Mouse (Mus musculus): ENCODE results near the gene Dact3. TPM values are rescaled to one million over a fixed set of nuclear protein-coding genes. Genes with fewer than 3 reads are reported as not detected.

The Dact3 gene
- polyA plus RNA-seq, 1 experiment, result 9.2 TPM

DNA sequence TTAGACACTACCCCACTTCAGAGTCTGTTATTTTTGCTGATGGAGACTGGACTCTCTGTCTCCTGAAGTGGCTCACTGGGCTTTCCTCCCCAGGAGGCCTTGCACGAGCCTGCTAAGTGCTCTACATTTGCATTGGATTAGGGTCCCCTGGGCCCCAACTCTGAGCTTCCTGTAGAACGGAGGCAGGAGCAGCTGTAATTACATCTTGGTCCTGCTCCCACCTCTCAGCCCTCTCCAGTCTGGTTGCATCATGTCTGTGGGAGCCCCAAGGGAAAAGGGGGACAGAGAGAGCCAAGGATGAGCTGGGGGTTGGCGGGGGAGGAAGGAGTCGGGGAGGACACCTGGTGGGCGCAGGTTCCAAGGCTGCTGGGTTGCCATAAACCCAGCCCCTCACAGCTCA lies 25.4 kb downstream of the Dact3 start:
- Histone ChIP-seq H3K27ac (ENCODE audit: insufficient read depth, low read length) (no peak overlapping the region), H3K36me3 (ENCODE audit: control insufficient read depth, insufficient read depth, low read length) (no peaks in the 10 kb centered on the region), H3K27me3 (ENCODE audit: control insufficient read depth, insufficient read depth, low read length) (no peaks in the 10 kb centered on the region), H3K4me1 (ENCODE audit: control insufficient read depth, insufficient read depth, insufficient read length) (peaks cover 3% of the 10 kb centered on the region; the same call in 1 of the 2 replicates), H3K4me3 (ENCODE audit: extremely low read depth, insufficient read depth, insufficient read length) (no peak overlapping the region)
- DNase-seq (ENCODE audit: low read depth in 1 of 2, low spot score in 2 of 2), result no peak
- WGBS, result 47% methylated on average over 5 of the region's 5 CpGs
- no peak for TF ChIP-seq POLR2A (IDR thresholded peaks at IDR 0.05; ENCODE audit: low read depth, low read length)
- TF ChIP-seq CTCF (IDR thresholded peaks at IDR 0.05; ENCODE audit: extremely low read depth, insufficient read depth, insufficient read length, insufficient replicate concordance), result no peak

DNA sequence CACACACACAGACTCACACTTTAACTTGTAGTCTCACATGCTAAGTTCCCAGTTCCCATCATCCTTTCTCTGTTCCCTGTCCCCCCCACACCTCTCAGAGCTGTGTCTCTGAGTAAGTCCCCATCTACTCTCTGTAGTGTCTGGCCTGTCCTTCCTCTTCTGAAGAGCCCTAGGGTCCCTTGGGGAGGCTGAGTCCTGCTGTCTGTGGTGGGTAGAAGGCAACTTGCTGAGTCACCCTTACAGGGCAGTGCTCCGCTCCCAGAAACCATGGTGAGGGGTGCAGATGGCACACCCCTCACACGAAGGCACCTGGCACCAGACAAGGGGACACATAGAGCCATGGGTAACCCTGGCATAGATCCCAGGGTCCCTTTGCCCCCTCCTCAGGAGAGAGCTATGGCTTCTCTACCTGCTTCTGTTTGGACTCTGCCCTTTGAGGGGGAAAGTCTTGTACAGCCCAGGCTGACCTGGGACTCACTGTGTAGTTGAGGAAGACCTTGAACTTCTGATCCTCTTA lies 28.4 kb downstream of the Dact3 start:
- Histone ChIP-seq H3K27me3 (ENCODE audit: control insufficient read depth, insufficient read depth, low read length) (no peaks in the 10 kb centered on the region), H3K27ac (ENCODE audit: insufficient read depth, low read length) (no peak overlapping the region), H3K4me3 (ENCODE audit: extremely low read depth, insufficient read depth, insufficient read length) (no peak overlapping the region), H3K4me1 (ENCODE audit: control insufficient read depth, insufficient read depth, insufficient read length) (peaks cover 17% of the 10 kb centered on the region), H3K36me3 (ENCODE audit: control insufficient read depth, insufficient read depth, low read length) (no peaks in the 10 kb centered on the region)
- TF ChIP-seq CTCF (IDR thresholded peaks at IDR 0.05; ENCODE audit: extremely low read depth, insufficient read depth, insufficient read length, insufficient replicate concordance) (no peak), POLR2A (IDR thresholded peaks at IDR 0.05; ENCODE audit: low read depth, low read length) (no peak)
- no peak for DNase-seq (ENCODE audit: low read depth in 1 of 2, low spot score in 2 of 2)
- WGBS, result 26% methylated on average over 2 of the region's 2 CpGs

DNA sequence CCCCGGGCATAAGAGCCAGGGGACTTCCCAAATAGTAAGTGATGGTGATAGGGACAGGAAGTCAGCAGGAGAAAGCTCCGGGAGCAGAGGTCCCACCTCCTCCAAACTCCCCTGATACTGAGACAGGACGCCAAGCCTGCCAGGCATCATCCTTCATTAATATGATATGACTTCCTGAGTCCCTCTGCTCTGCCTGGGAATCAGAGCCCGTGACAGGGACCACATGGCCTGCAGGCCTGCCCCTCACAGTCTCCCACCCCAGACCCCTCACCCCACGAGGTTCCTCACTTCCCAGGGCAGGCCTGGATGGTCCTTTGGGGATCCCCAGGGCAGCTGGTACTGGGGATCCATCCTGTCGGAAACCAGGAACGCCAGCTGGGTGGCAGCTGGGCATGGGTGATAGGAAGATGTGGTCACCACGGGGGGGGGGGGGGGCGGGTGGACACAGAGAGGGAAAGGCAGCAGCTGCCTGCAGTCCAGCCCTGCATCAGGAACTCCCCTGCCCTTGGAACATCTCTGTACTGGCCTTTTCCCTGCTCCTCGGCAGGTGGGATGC lies 29.1 kb downstream of the Dact3 start:
- peaks cover 17% of the 10 kb centered on the region for H3K4me1 ChIP-seq (ENCODE audit: control insufficient read depth, insufficient read depth, insufficient read length)
- no peak overlapping the region for H3K27ac ChIP-seq (ENCODE audit: insufficient read depth, low read length)
- H3K27me3 ChIP-seq (ENCODE audit: control insufficient read depth, insufficient read depth, low read length), result no peaks in the 10 kb centered on the region
- no peak for DNase-seq (ENCODE audit: low read depth in 1 of 2, low spot score in 2 of 2)
- no peak overlapping the region for H3K4me3 ChIP-seq (ENCODE audit: extremely low read depth, insufficient read depth, insufficient read length)
- WGBS, result 66% methylated on average over 9 of the region's 10 CpGs
- TF ChIP-seq POLR2A (IDR thresholded peaks at IDR 0.05; ENCODE audit: low read depth, low read length) (no peak), CTCF (IDR thresholded peaks at IDR 0.05; ENCODE audit: extremely low read depth, insufficient read depth, insufficient read length, insufficient replicate concordance) (no peak)
- H3K36me3 ChIP-seq (ENCODE audit: control insufficient read depth, insufficient read depth, low read length), result no peaks in the 10 kb centered on the region

DNA sequence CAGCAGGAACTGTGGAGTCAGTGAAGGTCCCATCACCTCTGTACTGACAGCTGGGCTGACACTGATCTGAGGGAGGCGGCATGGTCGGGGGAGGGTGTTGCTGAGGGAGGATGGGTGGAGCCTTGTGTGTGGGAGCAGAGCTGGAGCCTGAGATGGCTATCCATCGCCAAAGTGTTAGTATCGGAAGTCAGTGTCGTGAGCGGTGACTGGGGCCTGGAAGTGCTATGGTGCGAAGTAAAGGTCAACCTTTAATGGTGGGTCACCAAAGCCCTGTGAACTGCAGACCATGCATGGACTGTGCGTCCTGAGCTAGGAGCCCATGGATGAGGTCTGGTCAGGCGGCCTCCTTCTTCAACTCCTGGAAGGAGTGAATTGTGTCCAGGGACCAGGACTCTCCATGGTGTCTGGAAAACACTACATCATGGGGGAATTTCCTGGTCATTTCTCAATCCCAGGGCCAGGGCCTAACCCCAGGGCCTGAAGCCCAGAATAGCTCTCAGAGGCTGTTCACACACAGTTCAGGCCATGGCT lies 30.4 kb downstream of the Dact3 start:
- H3K4me1 ChIP-seq (ENCODE audit: control insufficient read depth, insufficient read depth, insufficient read length), result peaks cover 17% of the 10 kb centered on the region
- no peak for DNase-seq (ENCODE audit: low read depth in 1 of 2, low spot score in 2 of 2)
- no peak for TF ChIP-seq POLR2A (IDR thresholded peaks at IDR 0.05; ENCODE audit: low read depth, low read length)
- TF ChIP-seq CTCF (IDR thresholded peaks at IDR 0.05; ENCODE audit: extremely low read depth, insufficient read depth, insufficient read length, insufficient replicate concordance), result no peak
- no peak overlapping the region for H3K4me3 ChIP-seq (ENCODE audit: extremely low read depth, insufficient read depth, insufficient read length)
- no peaks in the 10 kb centered on the region for H3K27me3 ChIP-seq (ENCODE audit: control insufficient read depth, insufficient read depth, low read length)
- H3K36me3 ChIP-seq (ENCODE audit: control insufficient read depth, insufficient read depth, low read length), result no peaks in the 10 kb centered on the region
- WGBS, result 78% methylated on average over 9 of the region's 9 CpGs
- H3K27ac ChIP-seq (ENCODE audit: insufficient read depth, low read length), result peak overlapping the region; percentile 49

DNA sequence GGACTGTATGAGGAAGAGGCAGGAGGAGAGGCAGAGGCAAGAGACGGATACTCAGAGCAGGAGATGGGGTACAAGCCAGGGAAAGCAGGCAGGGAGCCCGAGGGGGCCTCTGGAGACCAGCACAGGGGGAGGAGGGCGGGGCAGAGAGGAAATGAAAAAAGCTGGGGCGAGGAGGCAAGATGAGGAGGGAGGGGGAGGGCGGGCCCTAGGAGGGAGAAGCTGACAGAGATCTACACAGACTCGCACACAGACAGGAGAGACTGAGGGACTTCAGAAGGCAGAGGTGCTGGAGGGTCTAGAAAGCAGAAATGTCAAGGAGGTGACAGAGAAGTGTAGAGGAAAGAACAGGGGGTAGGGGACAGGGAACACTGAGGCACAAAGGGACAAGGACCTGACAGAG lies 31.2 kb downstream of the Dact3 start, which contains the start of gene Ptgir:
Gene Ptgir, plus strand, starts transcription at position 210 of the 400 bp plus-strand sequence.
- no peaks in the 10 kb centered on the region for H3K36me3 ChIP-seq (ENCODE audit: control insufficient read depth, insufficient read depth, low read length)
- no peak for TF ChIP-seq POLR2A (IDR thresholded peaks at IDR 0.05; ENCODE audit: low read depth, low read length)
- no peak for TF ChIP-seq CTCF (IDR thresholded peaks at IDR 0.05; ENCODE audit: extremely low read depth, insufficient read depth, insufficient read length, insufficient replicate concordance)
- WGBS, result 11% methylated on average over 6 of the region's 6 CpGs
- DNase-seq (ENCODE audit: low read depth in 1 of 2, low spot score in 2 of 2), result no peak
- no peaks in the 10 kb centered on the region for H3K27me3 ChIP-seq (ENCODE audit: control insufficient read depth, insufficient read depth, low read length)
- peak within 1 kb of the TSS; percentile 49 for H3K27ac ChIP-seq (ENCODE audit: insufficient read depth, low read length)
- H3K4me1 ChIP-seq (ENCODE audit: control insufficient read depth, insufficient read depth, insufficient read length), result peaks cover 17% of the 10 kb centered on the region
- H3K4me3 ChIP-seq (ENCODE audit: extremely low read depth, insufficient read depth, insufficient read length), result no peak within 1 kb of the TSS

DNA sequence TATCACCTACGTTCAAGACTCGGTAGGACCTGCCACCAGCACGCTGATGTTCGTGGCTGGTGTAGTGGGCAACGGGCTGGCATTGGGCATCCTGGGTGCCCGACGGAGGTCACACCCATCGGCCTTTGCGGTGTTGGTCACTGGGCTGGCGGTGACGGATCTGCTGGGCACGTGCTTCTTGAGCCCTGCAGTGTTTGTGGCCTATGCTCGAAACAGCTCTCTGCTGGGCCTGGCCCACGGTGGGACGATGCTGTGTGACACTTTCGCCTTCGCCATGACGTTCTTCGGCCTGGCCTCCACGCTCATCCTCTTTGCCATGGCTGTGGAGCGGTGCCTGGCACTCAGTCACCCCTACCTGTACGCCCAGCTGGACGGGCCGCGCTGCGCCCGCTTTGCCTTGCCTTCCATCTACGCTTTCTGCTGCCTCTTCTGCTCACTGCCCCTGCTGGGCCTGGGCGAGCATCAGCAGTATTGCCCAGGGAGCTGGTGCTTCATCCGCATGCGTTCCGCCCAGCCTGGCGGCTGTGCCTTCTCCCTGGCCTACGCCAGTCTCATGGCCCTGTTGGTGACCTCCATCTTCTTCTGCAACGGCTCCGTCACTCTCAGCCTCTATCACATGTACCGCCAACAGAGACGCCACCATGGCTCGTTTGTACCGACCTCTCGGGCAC lies 31.9 kb downstream of the Dact3 start:
- Histone ChIP-seq H3K4me3 (ENCODE audit: extremely low read depth, insufficient read depth, insufficient read length) (no peak overlapping the region), H3K27ac (ENCODE audit: insufficient read depth, low read length) (peak overlapping the region; percentile 10; the same call in 1 of the 2 replicates), H3K27me3 (ENCODE audit: control insufficient read depth, insufficient read depth, low read length) (no peaks in the 10 kb centered on the region), H3K4me1 (ENCODE audit: control insufficient read depth, insufficient read depth, insufficient read length) (peaks cover 16% of the 10 kb centered on the region), H3K36me3 (ENCODE audit: control insufficient read depth, insufficient read depth, low read length) (no peaks in the 10 kb centered on the region)
- TF ChIP-seq CTCF (IDR thresholded peaks at IDR 0.05; ENCODE audit: extremely low read depth, insufficient read depth, insufficient read length, insufficient replicate concordance) (no peak), POLR2A (IDR thresholded peaks at IDR 0.05; ENCODE audit: low read depth, low read length) (no peak)
- no peak for DNase-seq (ENCODE audit: low read depth in 1 of 2, low spot score in 2 of 2)
- WGBS, result 90% methylated on average over 41 of the region's 41 CpGs

All from spleen, adult 2 months (tissue).